Mouse (Mus musculus) kidney, postnatal 10 days (tissue): ENCODE results near the gene 1700042G07Rik.

Experiments
- DNase-seq: peaks from one replicate; pipeline ENCODE4 v3.0.0; 2021; ENCODE audit warnings: mixed read lengths

The 1700042G07Rik gene

GRCm38 (mm10) chr4:116173072-116173471, at the start of gene 1700042G07Rik, which contains the start of gene Gm49337:
TSS of gene 1700042G07Rik (plus strand) at chr4:116173372.
TSS of gene Gm49337 (plus strand) at chr4:116173384.
- DNase-seq, result no peak

- DNase-seq, result peak; percentile 90
These were observed 49.3 kb upstream of the 1700042G07Rik start, which contains the start of the genes Rad54l and Pomgnt1 for GRCm38 (mm10) chr4:116123602-116124519. TSS of gene Rad54l (minus strand) at chr4:116123690. TSS of gene Pomgnt1 (plus strand) at chr4:116123840.

GRCm38 (mm10) chr4:116125803-116126386, 47.3 kb upstream of the 1700042G07Rik start:
- no peak for DNase-seq

- no peak for DNase-seq
These were observed 45.2 kb upstream of the 1700042G07Rik start for GRCm38 (mm10) chr4:116127956-116128355.

GRCm38 (mm10) chr4:116133126-116133525, 40.0 kb upstream of the 1700042G07Rik start:
- no peak for DNase-seq

GRCm38 (mm10) chr4:116134990-116135389, 38.2 kb upstream of the 1700042G07Rik start:
- DNase-seq, result no peak

- no peak for DNase-seq
These were observed 35.7 kb upstream of the 1700042G07Rik start for GRCm38 (mm10) chr4:116137421-116137996.

- no peak for DNase-seq
These were observed 32.2 kb upstream of the 1700042G07Rik start for GRCm38 (mm10) chr4:116140801-116141574.

GRCm38 (mm10) chr4:116141736-116142135, 31.4 kb upstream of the 1700042G07Rik start:
- DNase-seq, result no peak

- no peak for DNase-seq
These were observed 30.9 kb upstream of the 1700042G07Rik start for GRCm38 (mm10) chr4:116142269-116142668.

- peak; percentile 52 for DNase-seq
These were observed 29.8 kb upstream of the 1700042G07Rik start for GRCm38 (mm10) chr4:116143317-116143811.

- peak; percentile 83 for DNase-seq
These were observed 29.1 kb upstream of the 1700042G07Rik start for GRCm38 (mm10) chr4:116143891-116144717.

- DNase-seq, result no peak
These were observed 23.4 kb upstream of the 1700042G07Rik start for GRCm38 (mm10) chr4:116149812-116150155.

GRCm38 (mm10) chr4:116150156-116150861, 22.9 kb upstream of the 1700042G07Rik start:
- DNase-seq, result peak; percentile 85

- DNase-seq, result no peak
These were observed 22.3 kb upstream of the 1700042G07Rik start for GRCm38 (mm10) chr4:116150862-116151221.

GRCm38 (mm10) chr4:116151238-116151637, 21.9 kb upstream of the 1700042G07Rik start, which contains the start of gene Lurap1:
TSS of gene Lurap1 (minus strand) at chr4:116151338.
- DNase-seq, result no peak

- no peak for DNase-seq
These were observed 20.5 kb upstream of the 1700042G07Rik start for GRCm38 (mm10) chr4:116152702-116153101.

GRCm38 (mm10) chr4:116157882-116158281, 15.3 kb upstream of the 1700042G07Rik start:
- DNase-seq, result peak; percentile 43

GRCm38 (mm10) chr4:116159912-116160311, 13.3 kb upstream of the 1700042G07Rik start:
- DNase-seq, result peak; percentile 51

GRCm38 (mm10) chr4:116160769-116161168, 12.4 kb upstream of the 1700042G07Rik start:
- no peak for DNase-seq

- peak; percentile 54 for DNase-seq
These were observed 11.0 kb upstream of the 1700042G07Rik start for GRCm38 (mm10) chr4:116162142-116162541.
